Mouse (Mus musculus) mesoderm, embryonic 11.5 days (tissue): ENCODE measurements around the gene Acsf2.

Experiments used
- DNase-seq: peaks from one replicate; pipeline ENCODE4 v3.0.0-alpha.2; 2012; ENCODE audit warnings: low read depth, low spot score

Acsf2 gene

DNA sequence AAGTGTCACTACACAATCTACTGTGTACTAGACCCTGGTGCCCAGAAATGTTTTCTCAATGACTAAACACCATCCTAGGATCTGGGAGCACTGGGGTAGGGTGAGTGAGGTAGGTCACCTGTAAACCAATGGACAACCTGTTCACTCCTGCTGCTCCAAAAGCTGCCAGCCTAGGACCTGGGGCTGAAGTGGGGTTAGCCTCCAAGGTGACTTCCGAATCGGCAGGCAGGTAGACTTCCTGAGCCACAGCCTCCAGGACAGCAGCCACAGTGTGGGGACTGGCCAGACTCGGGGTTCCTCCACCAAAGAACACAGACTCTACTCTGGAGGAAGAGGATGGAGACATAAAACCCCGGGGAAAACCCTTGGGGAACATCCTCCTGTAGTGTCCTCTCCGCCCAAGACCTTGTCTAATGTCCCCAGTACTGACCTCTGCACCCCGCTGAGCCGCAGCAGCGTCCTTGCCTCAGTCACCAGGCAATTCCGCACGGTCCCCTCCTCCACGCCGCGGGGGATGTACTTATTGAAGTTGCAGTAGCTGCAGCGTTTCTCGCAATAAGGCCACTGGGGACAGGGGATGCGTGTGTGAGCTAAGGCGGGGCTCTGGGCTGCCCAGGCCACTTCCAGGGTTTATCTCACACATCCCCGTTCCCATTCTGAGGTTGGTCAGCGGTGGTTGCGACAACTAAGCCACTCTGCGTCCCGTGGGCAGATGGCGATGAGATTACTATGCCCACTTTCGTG lies 53.5 kb downstream of the Acsf2 start:
- peak; percentile 47 for DNase-seq

DNA sequence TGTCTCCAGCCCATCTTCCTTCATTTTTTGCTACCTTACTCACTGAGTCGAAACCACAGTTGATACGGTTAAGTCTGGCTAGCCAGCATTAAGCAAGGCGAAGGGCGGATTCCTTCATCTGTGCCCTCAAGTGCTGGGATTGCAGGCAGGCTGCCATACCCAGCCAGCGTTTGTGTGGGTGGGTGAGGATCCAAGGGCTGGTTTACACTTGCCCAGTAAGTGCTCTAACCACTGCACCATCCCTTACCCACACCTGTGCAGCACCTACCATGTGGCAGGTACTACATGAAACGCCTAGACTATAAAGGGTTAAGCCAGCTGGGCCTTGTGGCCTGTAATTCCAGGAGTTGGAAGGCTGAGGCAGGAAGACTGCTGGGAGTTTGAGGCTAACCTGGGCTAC lies 54.4 kb downstream of the Acsf2 start:
- DNase-seq, result no peak

DNA sequence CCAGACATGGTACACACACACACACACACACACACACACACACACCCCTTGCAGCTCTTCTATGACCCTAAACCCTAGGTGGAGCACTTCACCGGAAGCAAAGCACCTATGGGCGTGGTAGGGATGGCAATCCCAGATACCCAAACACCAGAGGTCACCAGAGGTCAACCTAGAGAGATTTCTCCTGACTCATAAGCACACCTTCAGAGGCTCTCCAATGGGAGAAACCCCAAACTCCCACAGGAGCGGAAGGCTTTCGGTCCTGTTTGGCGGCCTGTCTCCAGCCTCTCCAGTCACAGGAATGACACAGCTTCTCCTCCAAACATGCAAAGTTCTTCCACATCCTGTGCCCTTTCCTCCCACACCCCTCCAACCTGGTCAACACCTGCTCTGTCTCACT lies 55.3 kb downstream of the Acsf2 start:
- no peak for DNase-seq

DNA sequence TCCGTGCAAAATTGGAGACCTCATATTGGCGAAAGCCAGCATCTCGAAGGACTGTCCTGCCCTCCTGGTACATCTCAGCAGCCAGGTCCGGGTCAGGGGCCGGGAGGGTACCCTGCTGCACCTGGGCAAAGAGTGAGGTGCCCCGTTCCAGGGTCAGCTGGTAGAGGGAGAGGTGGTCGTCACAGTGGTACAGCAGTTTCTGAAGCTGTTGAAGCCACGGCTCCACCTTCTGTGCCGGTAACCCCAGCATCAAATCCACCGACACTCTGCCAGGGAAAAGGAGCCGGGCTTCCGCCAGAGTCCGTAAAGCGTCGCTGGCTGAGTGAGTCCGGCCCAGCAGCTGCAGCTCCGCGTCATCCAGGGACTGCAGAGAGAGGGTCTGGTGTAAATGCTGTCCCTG lies 57.2 kb downstream of the Acsf2 start:
- no peak for DNase-seq

DNA sequence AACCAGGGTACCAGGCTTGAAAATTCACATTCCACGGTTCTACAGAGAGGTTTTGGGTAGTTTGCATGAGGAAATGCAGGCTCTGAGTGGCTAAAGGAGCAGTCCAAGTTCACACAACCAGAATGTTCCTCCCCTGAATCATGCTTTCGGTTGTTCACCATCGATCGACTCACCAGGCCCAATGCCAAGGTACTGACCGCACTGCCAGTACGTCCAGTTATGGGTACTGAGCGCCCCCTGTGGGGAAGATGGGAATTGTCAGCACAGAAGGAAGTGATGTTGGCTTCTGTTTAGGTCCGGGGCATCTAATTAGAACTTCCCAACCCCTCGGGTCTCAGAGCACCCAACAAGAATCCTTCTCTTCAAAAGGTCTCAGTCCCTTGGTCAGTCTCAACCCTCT lies 57.7 kb downstream of the Acsf2 start:
- peak; percentile 63 for DNase-seq

DNA sequence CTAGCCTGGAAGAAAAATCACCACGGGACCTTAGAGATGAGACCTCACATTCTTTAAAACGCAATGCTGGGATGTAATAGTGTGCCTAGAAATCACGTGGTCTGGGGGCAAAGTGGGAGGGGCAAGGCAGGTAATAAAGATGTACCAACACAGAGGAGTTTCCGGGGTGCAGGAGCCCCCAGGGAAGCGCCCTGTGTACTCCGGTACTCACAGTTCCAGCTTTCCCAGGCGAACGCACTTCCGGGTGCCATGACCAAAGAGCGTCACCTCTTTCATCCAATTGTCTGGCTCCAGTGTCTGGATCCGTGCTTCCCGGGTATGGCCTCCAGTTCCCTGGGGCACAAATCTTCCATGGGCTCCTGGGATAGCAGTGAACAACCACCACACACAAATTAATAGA lies 58.3 kb downstream of the Acsf2 start:
- no peak for DNase-seq

DNA sequence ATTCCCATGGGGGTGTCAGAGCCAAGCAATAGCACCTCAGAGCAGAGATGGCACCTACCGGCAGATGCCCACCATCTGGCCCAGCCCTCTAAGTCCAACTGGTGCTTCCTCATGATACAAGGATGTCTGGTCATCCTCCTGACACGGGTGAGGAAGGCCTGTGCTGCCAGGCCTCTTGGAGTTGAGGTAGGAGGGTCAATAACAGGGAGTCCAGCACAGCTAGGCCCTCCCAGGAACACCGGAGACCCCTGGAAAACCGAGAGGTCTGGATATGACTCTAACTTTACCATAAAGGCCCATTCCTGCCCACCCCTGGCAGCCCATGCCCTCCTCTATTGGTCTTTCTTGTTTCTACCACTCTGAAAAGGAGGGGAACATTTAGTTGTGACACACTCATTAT lies 59.3 kb downstream of the Acsf2 start:
- no peak for DNase-seq

DNA sequence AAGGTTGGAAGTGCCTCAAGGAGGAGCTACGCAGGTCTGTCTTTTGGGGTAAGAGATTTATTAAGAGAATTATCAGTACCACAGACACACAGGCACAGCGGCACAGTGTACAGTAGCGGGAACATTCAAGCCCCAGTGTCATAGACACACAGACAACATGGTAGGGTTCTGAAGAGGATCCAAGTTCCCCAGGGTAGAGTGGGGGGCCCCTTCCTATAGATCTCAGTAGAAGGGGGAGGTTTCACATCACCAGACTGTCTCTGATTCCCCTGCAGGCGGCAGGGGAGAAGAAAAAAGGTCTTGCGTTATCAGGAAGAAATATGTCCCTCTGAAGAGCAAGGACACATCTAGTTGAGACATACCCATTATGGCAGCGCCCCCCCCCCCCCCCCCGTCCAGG lies 61.9 kb downstream of the Acsf2 start:
- no peak for DNase-seq

DNA sequence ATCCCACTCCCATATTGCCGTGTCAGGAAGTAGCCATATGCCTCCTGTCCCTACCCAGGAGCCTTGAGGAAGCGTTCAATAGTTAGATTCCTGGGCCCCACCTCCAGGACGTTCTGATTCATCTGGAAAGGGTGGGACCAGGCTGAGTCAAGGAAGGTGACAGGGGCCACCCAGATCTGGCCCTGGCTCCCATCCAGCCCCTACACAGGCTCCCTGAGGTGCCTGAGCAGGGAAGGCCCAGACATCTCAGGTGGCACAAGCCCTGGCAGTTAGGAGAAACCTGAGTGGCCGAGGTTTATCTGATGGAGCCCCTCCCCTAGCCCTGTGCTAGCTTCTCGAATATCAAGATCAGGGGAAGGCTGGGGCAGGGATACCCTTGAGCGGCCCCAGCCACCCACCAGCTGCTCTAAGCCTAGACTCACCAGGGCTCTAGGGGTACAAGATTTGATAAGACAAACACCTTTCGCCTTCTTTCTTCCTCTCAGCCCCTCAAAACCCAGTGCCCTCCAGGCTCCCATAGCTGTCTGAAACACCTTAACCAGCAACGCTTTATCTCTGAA lies 62.9 kb downstream of the Acsf2 start:
- DNase-seq, result no peak

DNA sequence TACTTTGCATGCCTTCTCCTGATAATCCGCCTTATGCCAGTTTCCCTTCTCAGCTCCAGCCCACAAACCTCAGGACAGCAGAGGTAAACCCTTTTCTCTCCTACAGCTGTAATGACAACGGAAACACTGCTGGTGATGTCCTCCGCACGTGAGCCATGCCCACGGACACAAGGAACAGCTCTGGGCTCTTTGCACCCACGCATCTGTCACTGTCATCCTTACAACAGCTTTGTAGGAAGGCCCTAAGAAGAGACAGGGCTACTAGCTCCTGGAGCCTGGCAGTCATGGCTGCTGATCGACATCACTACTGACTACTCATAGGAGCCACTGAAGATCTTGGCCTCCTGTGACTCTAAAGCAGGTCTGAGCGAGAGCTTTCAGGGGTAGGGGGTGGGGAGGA lies 68.5 kb downstream of the Acsf2 start:
- DNase-seq, result no peak

DNA sequence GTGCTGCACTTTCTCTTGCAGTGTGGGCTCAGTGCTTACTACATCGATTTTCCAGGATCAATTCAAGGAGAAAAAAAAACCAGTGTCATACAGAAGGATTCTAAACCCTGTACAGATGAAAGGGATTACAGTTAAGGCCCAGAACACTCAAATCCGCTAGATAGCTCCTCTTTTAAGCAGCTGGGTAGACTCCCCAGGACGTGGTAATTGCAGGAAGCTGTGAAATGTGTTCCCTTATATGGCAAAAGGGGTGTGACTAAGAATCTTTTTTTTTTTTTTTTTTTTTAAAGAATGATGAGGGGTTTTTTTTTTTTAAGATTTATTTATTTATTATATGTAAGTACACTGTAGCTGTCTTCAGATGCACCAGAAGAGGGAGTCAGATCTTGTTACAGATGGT lies 72.8 kb downstream of the Acsf2 start:
- DNase-seq, result no peak

DNA sequence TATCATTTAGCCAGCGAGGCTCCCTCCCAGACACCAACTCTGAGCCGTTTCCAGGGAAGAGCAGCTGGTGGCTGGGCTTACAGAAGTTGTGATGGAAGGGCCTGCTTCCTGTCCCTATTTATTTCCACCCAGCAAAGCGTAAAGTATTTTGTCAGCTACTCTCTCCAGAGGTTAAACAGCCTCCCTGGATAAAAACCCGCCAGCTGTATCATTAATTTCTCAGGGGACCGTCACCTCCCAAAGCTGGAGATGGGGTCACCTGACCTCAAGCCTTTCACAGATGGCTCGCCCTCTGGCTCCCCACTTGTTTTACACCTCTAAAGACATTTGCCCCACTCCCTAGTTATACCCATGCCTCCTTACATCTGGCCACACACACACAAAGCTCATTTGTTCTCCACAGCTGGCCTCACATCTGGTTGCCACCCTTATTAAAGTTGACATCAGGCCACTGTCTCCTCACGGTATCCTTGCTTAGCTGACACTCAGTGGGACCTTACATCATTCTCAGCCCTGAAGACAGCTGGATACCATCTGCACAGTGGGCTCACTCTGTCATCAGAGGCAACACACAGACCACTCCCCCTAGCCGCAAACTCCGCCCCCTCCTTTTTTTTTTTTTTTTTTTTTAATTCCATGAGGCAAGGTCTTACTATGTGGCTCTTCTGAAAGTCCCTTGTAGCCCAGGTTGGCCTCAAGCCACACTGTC lies 75.3 kb downstream of the Acsf2 start:
- DNase-seq, result peak; percentile 70

DNA sequence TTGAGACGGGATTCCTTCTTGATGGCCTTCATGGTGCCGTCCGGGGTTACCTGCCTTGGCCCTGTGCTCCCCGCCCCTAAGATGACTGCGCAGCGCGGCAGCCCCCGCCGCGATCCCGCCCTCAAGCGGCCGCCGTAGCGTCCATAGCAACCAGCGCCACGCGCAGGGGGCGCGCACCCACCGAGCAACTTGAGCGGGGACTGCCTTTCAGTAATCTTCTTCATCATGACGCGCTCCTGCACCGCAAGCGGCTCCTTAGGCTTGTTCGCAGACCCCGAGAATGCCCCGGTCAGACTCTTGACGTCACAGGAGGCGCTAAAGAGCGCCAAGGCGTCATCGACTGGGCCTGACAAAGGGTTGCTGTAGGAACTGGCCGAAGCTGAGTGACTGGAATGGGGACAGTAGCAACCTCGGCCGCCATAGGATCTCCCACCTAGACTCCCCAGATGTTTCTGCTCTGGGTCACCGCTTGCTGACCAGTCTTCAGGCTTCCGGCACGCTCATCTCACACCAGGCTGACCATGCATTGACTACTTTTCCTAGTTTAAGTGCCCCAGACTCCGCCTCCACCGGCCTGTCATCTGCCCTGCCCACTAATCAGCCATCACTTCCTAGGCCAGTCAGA lies 80.3 kb downstream of the Acsf2 start, which contains the start of gene Mycbpap:
Gene Mycbpap (minus strand): TSS at position 524 of the 625 bp plus-strand sequence.
- peak; percentile 86 for DNase-seq

DNA sequence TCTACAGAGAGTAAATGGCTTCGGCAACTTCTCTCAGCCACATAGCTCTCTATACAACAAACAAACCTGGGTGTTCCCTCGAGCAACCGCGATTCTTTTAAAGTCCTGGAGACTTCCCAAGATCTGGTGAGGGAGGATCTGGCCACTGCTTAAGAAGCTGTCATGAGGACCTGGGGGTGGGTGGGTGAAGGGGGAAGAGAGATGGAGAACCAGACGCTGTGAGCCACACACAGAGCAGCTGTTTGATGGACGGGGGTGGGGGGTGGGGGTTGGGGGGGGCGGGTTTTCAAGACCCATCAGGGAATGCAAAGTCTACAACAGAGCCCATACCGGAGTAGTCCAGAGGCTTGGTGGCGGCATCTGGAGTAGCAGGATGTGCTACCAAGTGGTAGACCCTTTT lies 88.2 kb downstream of the Acsf2 start:
- no peak for DNase-seq

DNA sequence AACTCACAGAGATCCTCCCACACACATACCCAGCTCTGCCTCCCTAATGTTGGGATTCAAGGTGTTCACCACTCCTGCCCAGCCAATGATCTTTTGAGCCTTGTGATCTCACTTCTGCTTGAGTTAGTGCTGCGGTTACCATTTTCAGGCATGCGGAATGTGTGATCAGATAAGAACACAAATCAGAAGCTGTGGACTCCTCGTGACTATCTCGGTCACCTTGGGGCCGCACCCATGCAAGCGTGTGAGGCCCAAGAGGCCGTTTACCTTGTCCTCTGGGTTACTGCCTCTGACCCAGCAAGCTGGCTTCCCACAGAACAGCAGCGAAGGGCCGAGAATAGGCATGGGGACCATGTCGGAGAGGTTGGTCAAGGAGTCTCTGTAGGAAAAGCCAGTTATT lies 92.7 kb downstream of the Acsf2 start:
- DNase-seq, result no peak
